ENCODE assay signal across 24 mouse cellular contexts in the genomic region with DNA sequence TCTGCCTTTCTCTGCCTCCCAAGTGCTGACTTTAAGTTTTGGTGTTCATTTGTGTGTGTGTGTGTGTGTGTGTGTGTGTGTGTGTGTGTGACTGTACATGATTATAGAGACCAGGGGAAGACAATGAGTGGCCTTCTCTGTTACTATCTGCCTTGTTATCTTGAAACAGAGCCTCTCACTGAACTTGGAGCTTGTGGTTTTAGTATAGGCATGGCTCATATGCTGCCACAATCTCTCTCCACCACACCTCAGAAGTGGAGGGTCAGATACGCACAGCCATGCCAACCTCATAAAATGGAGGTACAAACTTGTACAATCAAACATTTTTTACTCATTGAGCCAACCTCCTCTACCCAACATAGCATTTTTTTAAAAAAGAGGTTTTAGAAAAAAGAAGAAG. TPM values are rescaled to one million over a fixed set of nuclear protein-coding genes. Genes with fewer than 3 reads are reported as not detected.
A peak's percentile ranks its signal among the peaks of the same experiment; 100 is the strongest.
DNase-seq lines count a peak whose midpoint lies in the region; ATAC-seq and TF ChIP-seq lines count a peak whose summit lies in the region.
"Had no signal": no experiment of that assay in that cellular context is flagged by ENCODE, and none has a peak within 500 bp of the region (broad histone marks: within the 10 kb centered on the region; RNA-seq: fewer than 3 reads in every experiment).

No protein-coding gene starts in this region.

- peak; percentile 12; the same call in 1 of the 2 replicates for ATAC-seq in liver, embryonic 16.5 days (ENCODE audit: low read depth)
- no peak for ATAC-seq in intestine, embryonic 15.5 days
- no peak for ATAC-seq in forebrain, embryonic 14.5 days
- ATAC-seq: activated CD4-positive, CD25-positive, alpha-beta regulatory T cell, adult 4 months; hindbrain, embryonic 16.5 days; intestine, postnatal 0 days; midbrain, embryonic 15.5 days had no signal

- 38% methylated on average over 1 of the region's 1 CpGs for WGBS in liver, adult 2 months
- WGBS in liver, embryonic 16.5 days (ENCODE audit: insufficient replicate concordance) = 14% methylated on average over 1 of the region's 1 CpGs
- WGBS in intestine, embryonic 15.5 days = 94% methylated on average over 1 of the region's 1 CpGs
- 97% methylated on average over 1 of the region's 1 CpGs for WGBS in forebrain, embryonic 14.5 days

- peak overlapping the region; percentile 76 for H3K9ac ChIP-seq in liver, adult 2 months (ENCODE audit: low read depth, low read length)
- no peak overlapping the region for H3K9ac ChIP-seq in liver, embryonic 16.5 days (ENCODE audit: low read depth, low read length)
- no peak overlapping the region for H3K9ac ChIP-seq in intestine, embryonic 15.5 days
- no peak overlapping the region for H3K9ac ChIP-seq in forebrain, embryonic 14.5 days (ENCODE audit: low read length)
- H3K9ac ChIP-seq: embryonic facial prominence, embryonic 12.5 days; limb, embryonic 12.5 days; lung, embryonic 14.5 days; midbrain, embryonic 15.5 days; neural tube, embryonic 12.5 days had no signal

- peaks cover 23% of the 10 kb centered on the region; the same call in 1 of the 2 replicates for H3K79me2 ChIP-seq in liver, adult 2 months (ENCODE audit: control insufficient read depth, insufficient read depth, low read length)

- no peak overlapping the region for H3K4me3 ChIP-seq in brown adipose tissue, adult 24 weeks (ENCODE audit: insufficient read depth, low read depth, low read length)
- peak overlapping the region; percentile 73 for H3K4me3 ChIP-seq in liver, adult 2 months (ENCODE audit: insufficient read depth, low read depth, low read length)
- no peak overlapping the region for H3K4me3 ChIP-seq in liver, embryonic 16.5 days (ENCODE audit: low read depth, low read length)
- H3K4me3 ChIP-seq in intestine, embryonic 15.5 days (replicated peaks) = no peak overlapping the region
- no peak overlapping the region for H3K4me3 ChIP-seq in forebrain, embryonic 14.5 days (ENCODE audit: low read depth, low read length)
- H3K4me3 ChIP-seq: embryonic facial prominence, embryonic 12.5 days; layer of hippocampus, adult 2 months; limb, embryonic 12.5 days; midbrain, embryonic 15.5 days; neural tube, embryonic 12.5 days had no signal

- H3K4me2 ChIP-seq in liver, embryonic 16.5 days (ENCODE audit: low read depth, low read length) = no peak overlapping the region
- H3K4me2 ChIP-seq in intestine, embryonic 15.5 days (replicated peaks) = no peak overlapping the region
- no peak overlapping the region for H3K4me2 ChIP-seq in forebrain, embryonic 14.5 days (ENCODE audit: low read length)
- H3K4me2 ChIP-seq: embryonic facial prominence, embryonic 12.5 days; limb, embryonic 12.5 days; lung, embryonic 14.5 days; midbrain, embryonic 15.5 days; neural tube, embryonic 12.5 days had no signal

- TF ChIP-seq POLR2A in liver, adult 2 months (IDR thresholded peaks at IDR 0.05; ENCODE audit: extremely low read depth, insufficient read depth, low read length) = no peak

- H3K27ac ChIP-seq in brown adipose tissue, adult 24 weeks (replicated peaks; ENCODE audit: low read depth, low read length) = peak overlapping the region; percentile 92
- H3K27ac ChIP-seq in liver, adult 2 months (replicated peaks; ENCODE audit: insufficient read depth, low read depth, low read length) = peak overlapping the region; percentile 95
- no peak overlapping the region for H3K27ac ChIP-seq in liver, embryonic 16.5 days (ENCODE audit: low read length)
- no peak overlapping the region for H3K27ac ChIP-seq in intestine, embryonic 15.5 days
- H3K27ac ChIP-seq in forebrain, embryonic 14.5 days (ENCODE audit: low read depth, low read length) = no peak overlapping the region
- H3K27ac ChIP-seq: embryonic facial prominence, embryonic 12.5 days; layer of hippocampus, adult 2 months; limb, embryonic 12.5 days; midbrain, embryonic 15.5 days; neural tube, embryonic 12.5 days had no signal

- peak; percentile 69 for DNase-seq in 416B (ENCODE audit: low read depth)
- peak; percentile 36 for DNase-seq in liver, adult 2 months (ENCODE audit: extremely low read depth, low read depth, low spot score)
- DNase-seq in layer of hippocampus, postnatal 14 days (ENCODE audit: low spot score in 2 of 2) = no peak
- no peak for DNase-seq in forebrain, embryonic 14.5 days (ENCODE audit: low spot score)
- DNase-seq: adrenal gland, adult 8-10 months; cerebellum, adult 9-11 months; kidney, postnatal 25 days; layer of hippocampus, postnatal 36 days; lung, embryonic 14.5 days; lung, postnatal 36 days; right cerebral cortex, adult 18-20 months; thymus, adult 18-20 months; thymus, postnatal 36 days had no signal

- peaks cover 10% of the 10 kb centered on the region for H3K4me1 ChIP-seq in brown adipose tissue, adult 24 weeks (ENCODE audit: control insufficient read depth, insufficient read depth, insufficient read length, low read length)
- H3K4me1 ChIP-seq in liver, adult 2 months (ENCODE audit: control insufficient read depth, insufficient read depth, low read length) = peaks cover 25% of the 10 kb centered on the region
- H3K4me1 ChIP-seq in liver, embryonic 16.5 days (ENCODE audit: control insufficient read depth, low read depth, low read length) = peaks cover 19% of the 10 kb centered on the region
- 0 out of 2 replicates have a peak, but pooled peaks cover 4% of the 10 kb centered on the region for H3K4me1 ChIP-seq in intestine, embryonic 15.5 days (replicated peaks)
- no peaks in the 10 kb centered on the region; the same call in 1 of the 2 replicates for H3K4me1 ChIP-seq in forebrain, embryonic 14.5 days (ENCODE audit: control insufficient read depth, insufficient read depth, low read length)

- TF ChIP-seq CTCF in liver, adult 2 months (IDR thresholded peaks at IDR 0.05; ENCODE audit: low read depth, low read length) = no peak

- H3K27me3 ChIP-seq in liver, adult 2 months (ENCODE audit: control insufficient read depth, insufficient read depth, low read length) = no peaks in the 10 kb centered on the region
- no peaks in the 10 kb centered on the region for H3K27me3 ChIP-seq in liver, embryonic 16.5 days (ENCODE audit: control insufficient read depth, insufficient read depth, low read depth, low read length)
- H3K27me3 ChIP-seq in intestine, embryonic 15.5 days (replicated peaks) = no peaks in the 10 kb centered on the region
- H3K27me3 ChIP-seq in forebrain, embryonic 14.5 days (replicated peaks; ENCODE audit: control insufficient read depth, insufficient read depth, low read length) = no peaks in the 10 kb centered on the region
- H3K27me3 ChIP-seq: embryonic facial prominence, embryonic 12.5 days; limb, embryonic 12.5 days; midbrain, embryonic 15.5 days; neural tube, embryonic 12.5 days had no signal

- no peaks in the 10 kb centered on the region for H3K9me3 ChIP-seq in liver, embryonic 16.5 days (replicated peaks; ENCODE audit: control insufficient read depth, low read length)
- H3K9me3 ChIP-seq in intestine, embryonic 15.5 days = no peaks in the 10 kb centered on the region
- H3K9me3 ChIP-seq in forebrain, embryonic 14.5 days (replicated peaks; ENCODE audit: control insufficient read depth, low read length) = no peaks in the 10 kb centered on the region
- H3K9me3 ChIP-seq: embryonic facial prominence, embryonic 12.5 days; limb, embryonic 12.5 days; midbrain, embryonic 15.5 days; neural tube, embryonic 12.5 days had no signal

- peaks cover 54% of the 10 kb centered on the region for H3K36me3 ChIP-seq in liver, adult 2 months (ENCODE audit: control insufficient read depth, insufficient read depth, low read length)
- H3K36me3 ChIP-seq in liver, embryonic 16.5 days (ENCODE audit: control insufficient read depth, insufficient read depth) = no peaks in the 10 kb centered on the region
- H3K36me3 ChIP-seq in intestine, embryonic 15.5 days = no peaks in the 10 kb centered on the region
- no peaks in the 10 kb centered on the region for H3K36me3 ChIP-seq in forebrain, embryonic 14.5 days (ENCODE audit: control insufficient read depth, insufficient read depth, low read length)
- H3K36me3 ChIP-seq: embryonic facial prominence, embryonic 12.5 days; limb, embryonic 12.5 days; midbrain, embryonic 15.5 days; neural tube, embryonic 12.5 days had no signal

RNA-seq across cellular contexts. Expression of a gene that starts 3.4 kb away (rescaled TPM):
- 415 and 430 TPM in 2 replicates for polyA plus RNA-seq in brown adipose tissue, adult 24 weeks (2012; ENCODE audit: insufficient read depth, insufficient read length, missing spikeins)
- total RNA-seq in liver, adult 2 months (2014; rRNA removed) = 221 and 394 TPM in 2 replicates
- 233 and 293 TPM in 2 replicates for polyA plus RNA-seq in liver, adult 2 months (2012; rRNA removed)
- 16.0 and 16.5 TPM in 2 replicates for polyA plus RNA-seq in liver, embryonic 16.5 days (2015; fragmentation: Nextera tagmentation; extraction: Ambion mirVana)
- 1 to 10 TPM; 4.8 to 5.8 TPM for total RNA-seq in layer of hippocampus, postnatal 14 days (2021)
- polyA plus RNA-seq in intestine, embryonic 15.5 days (2015; fragmentation: Nextera tagmentation; extraction: Ambion mirVana) = 25.3 and 25.9 TPM in 2 replicates
- polyA plus RNA-seq in forebrain, embryonic 14.5 days (2014; fragmentation: Nextera tagmentation; extraction: Ambion mirVana) = 4.6 and 5.0 TPM in 2 replicates

Comparison
In these comparisons a context has a peak if more than half of its experiments do, and no peak if none do; other contexts are left out.
1. H3K27ac ChIP-seq: peak in brown adipose tissue, adult 24 weeks (single experiment) and liver, adult 2 months (single experiment); none in liver, embryonic 16.5 days (single experiment), intestine, embryonic 15.5 days (single experiment) and forebrain, embryonic 14.5 days (single experiment).
2. DNase-seq: peak in 416B (single experiment) and liver, adult 2 months (single experiment); none in layer of hippocampus, postnatal 14 days (0 of 2) and forebrain, embryonic 14.5 days (single experiment).